In the genomic region with DNA sequence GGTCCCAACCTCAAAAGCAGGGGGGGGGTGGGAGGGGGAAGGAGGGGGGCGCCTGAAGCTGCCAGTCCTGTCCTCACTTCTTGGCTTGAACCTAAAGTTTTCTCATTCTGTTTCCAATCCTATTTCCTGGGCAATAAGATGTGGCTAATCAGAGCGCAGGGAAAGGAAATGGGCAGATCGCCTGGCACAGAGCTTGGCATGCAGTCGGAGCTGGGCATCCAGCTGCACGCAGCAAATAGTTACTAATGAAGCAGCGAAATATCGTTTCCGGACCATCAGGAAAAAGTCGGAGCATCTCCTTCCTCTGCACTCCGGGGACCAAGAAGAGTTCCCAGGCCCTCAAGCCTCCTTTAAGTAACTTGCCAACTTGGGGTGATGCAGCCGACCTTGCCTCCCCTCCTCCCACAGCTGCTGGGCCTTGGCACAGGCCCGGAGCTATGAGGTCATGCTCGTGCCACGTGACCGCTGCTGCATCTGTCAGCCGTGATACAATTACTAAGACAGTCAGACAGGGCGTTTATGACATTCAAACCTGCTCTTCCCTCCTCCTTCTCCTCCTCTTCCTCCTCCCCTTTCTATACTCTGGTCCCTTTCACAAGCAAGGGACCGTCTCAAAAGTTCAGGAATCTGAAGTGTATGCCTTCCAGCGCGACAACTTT, we compare ENCODE assay signal across 8 mouse cellular contexts. TPM values are rescaled to one million over a fixed set of nuclear protein-coding genes. Genes with fewer than 3 reads are reported as not detected.
DNase-seq lines count a peak whose midpoint lies in the region; ATAC-seq and TF ChIP-seq lines count a peak whose summit lies in the region.

No protein-coding gene starts in this region.

- peaks cover 32% of the 10 kb centered on the region for H3K27me3 ChIP-seq in E14TG2a.4 (ENCODE audit: insufficient read depth, low read length)
- H3K27me3 ChIP-seq in liver, postnatal 0 days (ENCODE audit: insufficient read depth, low read length), result no peaks in the 10 kb centered on the region
- H3K27me3 ChIP-seq in neural tube, embryonic 14.5 days (ENCODE audit: control insufficient read depth, insufficient read depth, low read length), result no peaks in the 10 kb centered on the region
- no peaks in the 10 kb centered on the region for H3K27me3 ChIP-seq in thymus, adult 2 months (ENCODE audit: control insufficient read depth, insufficient read depth, low read length)

- no peak for TF ChIP-seq EP300 in liver, postnatal 0 days (IDR thresholded peaks at IDR 0.05; ENCODE audit: low read depth)

- H3K4me2 ChIP-seq in liver, postnatal 0 days (ENCODE audit: low read depth, low read length), result peak overlapping the region; percentile 58
- peak overlapping the region; percentile 63 for H3K4me2 ChIP-seq in neural tube, embryonic 14.5 days (ENCODE audit: low read depth, low read length)

- TF ChIP-seq POLR2A in thymus, adult 2 months (IDR thresholded peaks at IDR 0.05; ENCODE audit: control insufficient read depth, extremely low read depth, insufficient read depth, low read length, poor library complexity), result no peak

- 11% methylated on average over 20 of the region's 20 CpGs for WGBS in liver, postnatal 0 days (ENCODE audit: insufficient replicate concordance)
- 2% methylated on average over 20 of the region's 20 CpGs for WGBS in neural tube, embryonic 14.5 days
- 9% methylated on average over 20 of the region's 20 CpGs for WGBS in thymus, adult 2 months

- no peaks in the 10 kb centered on the region for H3K36me3 ChIP-seq in E14TG2a.4 (ENCODE audit: insufficient read depth, low read length)
- H3K36me3 ChIP-seq in liver, postnatal 0 days (replicated peaks; ENCODE audit: insufficient read depth, low read length), result no peaks in the 10 kb centered on the region
- H3K36me3 ChIP-seq in neural tube, embryonic 14.5 days (ENCODE audit: control insufficient read depth, insufficient read depth, low read length), result no peaks in the 10 kb centered on the region
- no peaks in the 10 kb centered on the region for H3K36me3 ChIP-seq in thymus, adult 2 months (ENCODE audit: control insufficient read depth, insufficient read depth, low read length)

- peaks cover 40% of the 10 kb centered on the region for H3K4me1 ChIP-seq in E14TG2a.4 (replicated peaks; ENCODE audit: low read depth, low read length)
- no peaks in the 10 kb centered on the region; the same call in 1 of the 2 replicates for H3K4me1 ChIP-seq in liver, postnatal 0 days (ENCODE audit: insufficient read depth)
- 0 out of 2 replicates have a peak, but pooled peaks cover 2% of the 10 kb centered on the region for H3K4me1 ChIP-seq in neural tube, embryonic 14.5 days (ENCODE audit: control insufficient read depth, insufficient read depth, low read length)
- peaks cover 6% of the 10 kb centered on the region for H3K4me1 ChIP-seq in thymus, adult 2 months (replicated peaks; ENCODE audit: control insufficient read depth, insufficient read depth, low read length)

- no peak overlapping the region for H3K9ac ChIP-seq in liver, postnatal 0 days (replicated peaks)
- peak overlapping the region; percentile 25 for H3K9ac ChIP-seq in neural tube, embryonic 14.5 days (replicated peaks; ENCODE audit: low read depth, low read length)

- H3K4me3 ChIP-seq in E14TG2a.4 (replicated peaks; ENCODE audit: low read length), result 0 out of 2 replicates have a peak overlapping the region, but pooled peaks have one; percentile 4
- H3K4me3 ChIP-seq in liver, postnatal 0 days (ENCODE audit: low read depth, low read length), result peak overlapping the region; percentile 24
- H3K4me3 ChIP-seq in neural tube, embryonic 14.5 days (ENCODE audit: low read depth, low read length), result peak overlapping the region; percentile 36
- peak overlapping the region; percentile 8; the same call in 1 of the 2 replicates for H3K4me3 ChIP-seq in thymus, adult 2 months (ENCODE audit: control insufficient read depth, insufficient read depth, low read length)

- peak; percentile 21 for DNase-seq in cerebellum, adult 11 months
- peak; percentile 53 for DNase-seq in forelimb bud, embryonic 11.5 days (ENCODE audit: low read depth, low spot score)
- DNase-seq in heart, postnatal 4 days, result peak; percentile 87
- DNase-seq in layer of hippocampus, adult 18-20 months (ENCODE audit: low spot score in 2 of 2), result peak; percentile 61 to 76
- peak; percentile 64 for DNase-seq in liver, postnatal 0 days
- peak; percentile 63 for DNase-seq in thymus, adult 2 months

- TF ChIP-seq CTCF in E14TG2a.4 (conservative IDR thresholded peaks at IDR 0.05; ENCODE audit: low read length), result no peak
- no peak for TF ChIP-seq CTCF in liver, postnatal 0 days (IDR thresholded peaks at IDR 0.05; ENCODE audit: low read depth)
- no peak for TF ChIP-seq CTCF in thymus, adult 2 months (IDR thresholded peaks at IDR 0.05; ENCODE audit: borderline replicate concordance, control insufficient read depth, extremely low read depth, insufficient read depth, low read length, poor library complexity)

- H3K27ac ChIP-seq in liver, postnatal 0 days (ENCODE audit: low read depth), result no peak overlapping the region
- H3K27ac ChIP-seq in neural tube, embryonic 14.5 days (ENCODE audit: low read depth, low read length), result peak overlapping the region; percentile 62
- H3K27ac ChIP-seq in thymus, adult 2 months (ENCODE audit: control insufficient read depth, insufficient read depth, low read length), result no peak overlapping the region

- no peaks in the 10 kb centered on the region for H3K9me3 ChIP-seq in E14TG2a.4 (ENCODE audit: low read length)
- H3K9me3 ChIP-seq in liver, postnatal 0 days (ENCODE audit: low read length), result no peaks in the 10 kb centered on the region
- H3K9me3 ChIP-seq in neural tube, embryonic 14.5 days (ENCODE audit: control insufficient read depth, low read length), result no peaks in the 10 kb centered on the region

- peak; percentile 63 for ATAC-seq in liver, postnatal 0 days
- ATAC-seq in neural tube, embryonic 14.5 days (ENCODE audit: low read depth), result peak; percentile 91

RNA-seq across cellular contexts. Expression of gene Atp6v1e2, which starts 10.1 kb away (rescaled TPM):
- not detected for total RNA-seq in heart, postnatal 4 days (2021)
- not detected for total RNA-seq in layer of hippocampus, adult 18-20 months (2021)
- polyA plus RNA-seq in liver, postnatal 0 days (2015; fragmentation: Nextera tagmentation; extraction: Ambion mirVana), result not detected in 2 replicates
- polyA plus RNA-seq in neural tube, embryonic 14.5 days (2014; fragmentation: Nextera tagmentation; extraction: Ambion mirVana), result not detected in 2 replicates
- not detected in 2 replicates for polyA plus RNA-seq in thymus, adult 2 months (2012; rRNA removed)

RNA-seq across cellular contexts. Expression of gene Tmem247, which starts 20.5 kb away (rescaled TPM):
- total RNA-seq in heart, postnatal 4 days (2021), result not detected
- total RNA-seq in layer of hippocampus, adult 18-20 months (2021), result not detected
- not detected in 2 replicates for polyA plus RNA-seq in liver, postnatal 0 days (2015; fragmentation: Nextera tagmentation; extraction: Ambion mirVana)
- not detected in 2 replicates for polyA plus RNA-seq in neural tube, embryonic 14.5 days (2014; fragmentation: Nextera tagmentation; extraction: Ambion mirVana)
- 0.19 TPM in 1 of 2 replicates, not detected in the other for polyA plus RNA-seq in thymus, adult 2 months (2012; rRNA removed)

RNA-seq across cellular contexts. Expression of gene Rhoq, which starts 25.3 kb away (rescaled TPM):
- total RNA-seq in heart, postnatal 4 days (2021), result 100 to 1,000 TPM; 117 to 133 TPM
- 10 to 100 TPM; 39.0 to 48.0 TPM for total RNA-seq in layer of hippocampus, adult 18-20 months (2021)
- polyA plus RNA-seq in liver, postnatal 0 days (2015; fragmentation: Nextera tagmentation; extraction: Ambion mirVana), result 1.5 and 1.6 TPM in 2 replicates
- 9.1 and 9.7 TPM in 2 replicates for polyA plus RNA-seq in neural tube, embryonic 14.5 days (2014; fragmentation: Nextera tagmentation; extraction: Ambion mirVana)
- 11.5 and 14.5 TPM in 2 replicates for polyA plus RNA-seq in thymus, adult 2 months (2012; rRNA removed)

Comparison
In these comparisons a context has a peak if more than half of its experiments do, and no peak if none do; other contexts are left out.
1. DNase-seq: peak in every context shown above with its lines; median percentile 87 in heart, postnatal 4 days; 68 in layer of hippocampus, adult 18-20 months; 64 in liver, postnatal 0 days; 63 in thymus, adult 2 months; 53 in forelimb bud, embryonic 11.5 days; 21 in cerebellum, adult 11 months.